In the genomic region with DNA sequence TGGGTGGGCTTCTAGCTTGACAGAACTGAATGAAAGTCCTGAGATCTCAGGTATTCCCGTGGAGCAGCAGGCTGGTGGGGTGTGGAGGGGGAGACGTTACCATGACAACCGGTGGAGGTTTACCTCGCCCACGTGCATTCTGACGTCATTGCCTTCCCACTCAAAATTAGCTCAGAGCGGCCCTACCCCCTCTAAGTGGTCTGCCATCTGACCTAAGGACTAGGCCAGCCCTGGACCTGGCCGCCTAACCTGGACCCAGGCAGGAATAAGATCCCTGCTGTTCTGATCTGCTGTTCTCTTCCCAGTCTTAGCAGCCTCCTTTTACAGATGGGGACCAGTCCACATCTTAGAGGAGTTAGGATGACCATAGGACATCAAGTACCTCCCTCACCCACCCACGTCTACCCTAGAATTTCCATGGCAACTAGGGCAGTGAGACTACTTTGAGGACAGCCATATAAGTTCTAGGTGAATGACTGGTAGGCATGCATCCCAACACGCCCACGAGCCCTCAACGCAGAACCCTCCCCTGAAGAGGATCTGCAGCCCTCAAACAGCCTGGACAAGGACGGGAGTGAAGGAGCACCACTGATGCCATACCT, we compare ENCODE assay signal across 1 mouse cellular context.
TF ChIP-seq lines count a peak whose summit lies in the region.

No protein-coding gene starts in this region.

TF ChIP-seq in ES-E14, 5 proteins besides CTCF, POLR2A, EP300 and RAD21:
- TF ChIP-seq MAFK (IDR thresholded peaks at IDR 0.05; ENCODE audit: insufficient read depth, low read depth, low read length), result no peak
- no peak for TF ChIP-seq ZNF384 (IDR thresholded peaks at IDR 0.05; ENCODE audit: low read depth, low read length)
